Mouse (Mus musculus): ENCODE measurements at regions not wholly inside any gene's neighbourhood (a gene's known extent, or its start where the extent isn't known, plus 50 kb on each side); places are given as distances from the start of the nearest gene placed in this dataset.

- TF ChIP-seq ZNF384 (IDR thresholded peaks at IDR 0.05; ENCODE audit: low read depth, low read length) = no peak
- TF ChIP-seq CHD2 (IDR thresholded peaks at IDR 0.05; ENCODE audit: low read depth, low read length) = no peak
- TF ChIP-seq HCFC1 (IDR thresholded peaks at IDR 0.05; ENCODE audit: borderline replicate concordance, insufficient read depth, low read length) = no peak
Measured at GRCm38 (mm10) chr12:79980711-79981110, 132.1 kb downstream of the Zfp36l1 start.

All from ES-E14 (cell line).